Mouse (Mus musculus): ENCODE results near the gene Thbs3.

DNA sequence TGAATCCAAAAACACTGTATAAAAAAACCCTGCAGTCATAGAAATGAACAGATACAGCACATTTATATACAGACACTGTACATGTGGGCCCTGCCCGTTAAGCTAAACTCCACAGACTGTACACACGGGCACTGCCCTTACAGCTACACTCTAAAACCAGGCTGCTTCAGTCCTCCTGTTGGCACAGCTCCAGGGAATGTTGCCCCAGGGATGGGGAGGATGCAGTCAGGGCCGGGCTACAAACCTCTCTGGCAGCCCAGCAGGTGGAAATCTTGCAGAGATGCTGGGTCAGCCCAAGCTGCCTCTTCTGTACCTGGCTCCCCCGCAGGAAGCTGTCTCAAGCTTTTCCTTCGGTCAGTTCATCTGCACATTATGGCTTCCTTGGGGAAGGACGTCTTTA is 56.8 kb downstream of the Thbs3 start:
- no peak for TF ChIP-seq CTCF (IDR thresholded peaks at IDR 0.05; ENCODE audit: low read depth, low read length)
- no peak for TF ChIP-seq POLR2A (IDR thresholded peaks at IDR 0.05; ENCODE audit: borderline replicate concordance, low read depth, low read length)

All from bone marrow macrophage, adult 2 months (primary cell).